Mouse (Mus musculus): ENCODE results near the gene Nmral1. TPM values are rescaled to one million over a fixed set of nuclear protein-coding genes. Genes with fewer than 3 reads are reported as not detected.

Gene Nmral1
- 3.7 to 12.2 TPM (median 6.1 TPM) in 3 replicates for total RNA-seq (2017)

DNA sequence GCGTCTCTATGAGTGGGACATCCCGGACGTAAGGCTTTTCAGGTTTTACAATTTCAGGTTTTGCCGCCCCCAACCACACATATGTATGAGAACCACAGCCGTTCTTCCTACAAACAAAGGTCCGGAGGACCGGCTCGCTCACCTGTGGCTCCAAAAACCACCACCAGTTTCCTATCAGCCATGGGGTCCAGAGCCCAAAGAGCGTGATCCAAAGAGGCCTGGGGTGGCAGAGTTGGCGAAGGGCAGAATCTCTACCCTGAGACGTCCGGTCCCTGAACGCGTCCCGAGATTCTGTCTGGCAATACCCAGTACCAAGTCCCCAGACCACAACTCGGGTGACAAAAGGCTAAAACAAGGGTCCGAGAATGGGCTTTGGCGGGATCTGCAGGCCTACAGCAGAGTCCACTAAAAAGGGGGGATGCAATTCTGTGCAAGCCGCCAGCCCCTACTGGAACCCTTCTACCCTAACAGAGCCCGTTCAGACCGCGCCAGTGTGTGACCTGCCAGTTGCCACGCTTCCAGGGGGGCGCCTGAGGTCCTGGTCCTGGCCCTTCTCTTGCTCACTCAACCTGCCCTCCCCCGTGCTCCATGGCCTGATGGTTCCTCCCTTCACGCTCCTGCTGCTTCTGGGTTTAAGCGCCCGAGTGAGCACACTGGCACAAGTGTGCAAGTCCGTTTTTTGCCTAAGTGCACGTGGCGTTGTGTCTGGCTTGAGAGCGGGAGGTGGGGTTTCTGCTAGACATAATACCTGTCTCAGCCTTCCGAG, at the start of gene Nmral1:
Gene Nmral1 (minus strand): TSS at position 604 of the 766 bp plus-strand sequence.
- ATAC-seq (replicated peaks; ENCODE audit: insufficient number of reproducible peaks, low FRiP score, low TSS enrichment, poor library complexity, severe bottlenecking) = peak; percentile 51

DNA sequence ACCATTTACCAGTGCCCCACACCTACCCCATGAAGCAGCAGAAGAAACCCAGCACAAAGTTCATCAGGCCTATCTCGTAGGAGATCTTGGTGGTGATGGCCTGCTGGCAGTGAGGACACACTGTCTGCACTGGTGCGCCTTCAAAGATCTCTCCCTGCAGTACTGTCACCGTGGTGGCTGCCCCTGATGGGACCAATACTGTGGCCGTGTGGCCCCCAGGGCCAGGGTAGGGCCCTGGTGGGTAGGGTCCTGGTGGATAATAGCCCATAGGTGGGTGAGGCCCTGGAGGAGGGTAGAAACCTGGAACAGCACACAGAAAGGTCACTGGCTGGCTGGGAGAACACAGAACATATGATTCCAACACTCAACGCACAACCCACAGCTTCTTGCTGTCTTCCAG, 49.6 kb upstream of the Nmral1 start:
- ATAC-seq (replicated peaks; ENCODE audit: insufficient number of reproducible peaks, low FRiP score, low TSS enrichment, poor library complexity, severe bottlenecking) = no peak

DNA sequence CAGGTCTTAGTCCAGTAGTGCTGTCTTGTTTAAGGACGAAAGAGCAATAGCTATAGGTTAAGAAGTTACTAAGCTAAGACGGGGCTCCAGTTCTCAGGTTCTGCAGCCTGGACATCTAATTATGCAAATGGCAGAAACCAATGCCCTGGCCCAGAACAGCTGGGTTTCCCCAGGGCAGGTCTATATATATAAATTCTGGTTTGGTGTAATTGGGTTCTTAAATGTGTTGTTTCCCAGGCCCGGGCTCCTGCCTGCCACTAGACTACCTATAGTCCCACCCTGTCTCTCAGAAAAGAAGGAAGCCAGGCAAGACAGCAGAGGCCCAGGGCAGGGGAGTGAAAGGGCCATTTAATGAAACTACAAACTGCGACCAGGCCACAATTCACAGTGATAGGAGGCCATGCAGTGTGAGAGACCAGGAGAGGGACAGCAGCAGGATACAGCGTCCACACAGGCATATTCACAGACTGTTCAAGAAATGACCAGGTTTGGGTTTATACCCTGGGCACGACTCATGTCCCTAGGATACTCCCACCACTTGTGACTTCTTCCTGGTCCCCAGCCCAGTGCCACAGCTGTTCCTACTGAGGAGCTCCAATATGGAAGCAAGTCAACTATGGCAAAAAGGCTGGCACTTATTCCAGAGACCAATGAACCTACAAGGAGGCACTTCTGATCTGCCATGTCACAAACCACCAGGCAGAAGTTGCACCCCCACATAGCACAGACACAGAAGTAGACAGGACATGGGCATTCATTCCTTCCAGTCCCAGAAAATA, 48.0 kb upstream of the Nmral1 start:
- ATAC-seq (replicated peaks; ENCODE audit: insufficient number of reproducible peaks, low FRiP score, low TSS enrichment, poor library complexity, severe bottlenecking) = no peak

DNA sequence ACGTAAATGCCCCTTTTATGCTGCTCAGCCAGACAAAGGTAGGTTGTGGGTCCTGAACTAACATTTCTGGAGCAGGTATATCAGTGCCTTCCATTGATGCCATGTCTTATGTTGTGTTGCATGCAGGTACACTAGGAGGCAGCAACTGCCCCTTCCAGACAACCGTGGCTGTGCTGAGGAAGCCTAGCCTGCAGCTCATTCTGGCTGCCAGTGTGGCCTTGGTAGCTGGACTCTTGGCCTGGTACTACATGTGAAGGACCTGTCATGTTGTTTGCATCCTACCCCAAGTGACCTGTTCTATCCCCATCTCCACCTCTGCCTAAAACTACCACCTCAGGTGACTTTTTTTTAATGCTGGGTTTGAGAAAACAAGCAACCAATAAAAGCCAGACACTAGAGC, 46.7 kb upstream of the Nmral1 start:
- ATAC-seq (replicated peaks; ENCODE audit: insufficient number of reproducible peaks, low FRiP score, low TSS enrichment, poor library complexity, severe bottlenecking) = no peak

DNA sequence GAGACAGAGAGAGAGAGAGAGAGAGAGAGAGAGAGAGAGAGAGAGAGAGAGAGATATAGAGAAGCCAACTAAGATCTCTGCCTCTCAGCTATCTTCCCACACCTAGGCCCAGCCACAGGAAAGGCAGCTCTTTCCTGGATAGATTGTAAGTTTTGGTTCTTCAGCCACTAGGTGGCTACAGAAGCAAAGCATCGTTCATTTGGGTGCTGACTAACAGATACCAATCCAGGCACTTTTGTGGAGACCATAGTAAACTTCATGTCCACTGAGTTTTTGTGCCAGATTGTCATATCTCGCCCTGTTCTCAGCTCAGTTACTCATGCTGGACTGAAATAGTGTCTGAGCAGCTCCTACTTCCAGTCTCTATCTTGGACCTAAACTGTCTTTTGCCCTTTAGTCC, 44.1 kb upstream of the Nmral1 start:
- ATAC-seq (replicated peaks; ENCODE audit: insufficient number of reproducible peaks, low FRiP score, low TSS enrichment, poor library complexity, severe bottlenecking) = no peak; the same call in 1 of the 2 replicates

DNA sequence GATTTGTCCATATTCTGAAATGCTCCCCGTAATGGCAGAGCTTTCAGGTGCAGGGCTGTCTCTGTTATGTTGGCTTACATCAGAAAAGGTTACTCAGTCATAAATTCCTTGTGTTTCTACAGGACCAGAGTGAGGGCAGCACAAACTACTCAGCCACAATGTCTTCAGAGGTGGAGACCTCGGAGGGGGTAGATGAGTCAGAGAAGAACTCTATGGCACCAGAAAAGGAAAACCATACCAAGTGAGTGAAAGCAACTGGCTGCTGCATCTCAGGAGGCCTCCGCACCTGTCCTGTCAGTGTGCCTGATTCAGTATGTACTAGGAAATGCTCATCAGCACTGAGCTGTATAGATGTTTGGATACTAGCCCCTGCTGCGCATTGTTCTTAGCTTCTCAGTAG, 43.3 kb upstream of the Nmral1 start:
- ATAC-seq (replicated peaks; ENCODE audit: insufficient number of reproducible peaks, low FRiP score, low TSS enrichment, poor library complexity, severe bottlenecking) = no peak

DNA sequence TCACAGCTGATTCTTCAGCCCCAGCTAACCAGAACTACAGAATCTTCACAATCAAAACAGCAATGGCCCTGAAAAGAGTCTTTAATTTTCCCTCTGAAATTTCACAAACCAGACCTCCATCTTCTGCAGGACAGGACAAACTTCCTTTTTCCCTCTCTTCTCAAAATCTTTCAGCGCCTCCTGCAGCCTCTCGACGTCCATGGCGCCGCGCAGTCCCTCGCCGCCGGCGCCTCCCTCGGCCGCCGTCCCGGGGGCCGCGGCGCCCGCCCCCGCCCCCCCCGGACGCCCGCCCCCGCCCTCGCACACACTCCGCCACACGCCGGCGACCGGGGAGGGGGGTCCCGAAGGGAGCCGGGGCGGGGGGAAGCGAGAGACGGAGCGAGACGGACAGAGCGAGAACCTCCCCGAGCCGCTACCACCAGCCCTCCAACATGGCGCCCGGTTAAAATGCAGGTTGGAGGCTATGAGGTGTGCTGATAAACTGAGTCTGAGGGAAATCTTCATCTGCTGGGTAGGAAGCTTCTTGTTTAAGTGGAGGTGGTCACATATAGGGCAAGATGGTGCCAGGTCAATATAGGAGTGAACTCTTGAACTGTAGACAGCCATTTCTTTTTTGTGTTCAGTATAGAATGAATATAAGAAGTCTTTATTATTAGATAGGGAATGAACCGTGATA, 37.6 kb upstream of the Nmral1 start:
- ATAC-seq (replicated peaks; ENCODE audit: insufficient number of reproducible peaks, low FRiP score, low TSS enrichment, poor library complexity, severe bottlenecking) = peak; percentile 63; the same call in 1 of the 2 replicates

DNA sequence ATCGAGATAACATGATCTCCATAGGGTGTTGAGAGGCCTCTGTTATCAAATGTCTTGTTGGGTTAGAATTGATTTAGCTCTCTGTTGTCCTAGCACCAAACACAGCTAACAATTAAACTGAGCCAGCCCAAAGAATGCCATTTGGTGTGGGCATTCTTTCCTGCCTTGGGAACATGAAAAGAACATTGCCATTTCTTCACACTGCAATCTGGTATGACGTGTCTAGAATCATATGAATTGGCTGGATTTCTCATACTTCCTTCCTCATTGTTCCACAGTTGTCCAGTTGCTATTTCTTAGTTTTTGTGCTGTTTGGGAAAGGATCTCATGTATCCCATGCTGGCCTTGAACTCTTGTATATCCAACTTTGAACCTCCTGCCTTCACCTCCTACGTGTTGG, 34.9 kb upstream of the Nmral1 start:
- no peak for ATAC-seq (replicated peaks; ENCODE audit: insufficient number of reproducible peaks, low FRiP score, low TSS enrichment, poor library complexity, severe bottlenecking)

DNA sequence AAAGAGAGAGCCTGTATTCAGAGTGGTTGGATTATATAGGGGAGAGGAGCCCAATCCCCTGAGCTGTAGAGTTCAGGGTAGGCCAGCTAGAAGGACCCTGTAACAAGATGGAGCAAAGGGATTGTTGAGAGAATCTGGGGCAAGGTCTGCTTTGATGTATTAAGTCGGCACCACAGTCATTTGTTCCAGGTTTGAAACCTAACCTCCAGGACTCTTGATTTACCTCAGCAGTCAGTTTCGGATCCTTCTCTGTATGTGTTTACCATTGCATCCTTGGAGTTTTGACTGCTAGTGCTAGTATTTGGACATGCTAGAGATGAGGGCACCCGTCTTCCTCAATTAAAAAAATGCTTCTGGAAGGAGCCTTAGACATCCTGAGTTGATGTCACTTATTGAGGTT, 33.0 kb upstream of the Nmral1 start:
- ATAC-seq (replicated peaks; ENCODE audit: insufficient number of reproducible peaks, low FRiP score, low TSS enrichment, poor library complexity, severe bottlenecking) = no peak

DNA sequence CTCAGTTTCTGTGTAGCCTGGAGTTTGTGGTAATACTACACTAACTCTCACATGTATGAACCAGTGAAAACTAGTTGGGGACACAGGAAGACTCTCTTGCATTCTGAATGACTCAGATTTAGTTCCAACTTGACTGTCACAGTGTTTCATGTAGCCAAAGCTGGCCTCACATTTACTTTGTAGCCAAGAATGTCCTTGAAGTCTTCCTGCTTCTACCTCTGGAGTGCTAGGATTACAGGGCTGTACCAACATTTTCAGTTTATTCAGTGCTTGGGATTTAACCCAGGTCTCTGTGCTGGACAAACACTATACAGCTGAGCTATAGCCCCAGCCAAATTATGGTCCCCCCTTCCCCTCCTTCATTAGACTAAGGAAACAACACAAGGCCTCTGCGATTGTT, 23.0 kb upstream of the Nmral1 start:
- no peak for ATAC-seq (replicated peaks; ENCODE audit: insufficient number of reproducible peaks, low FRiP score, low TSS enrichment, poor library complexity, severe bottlenecking)

DNA sequence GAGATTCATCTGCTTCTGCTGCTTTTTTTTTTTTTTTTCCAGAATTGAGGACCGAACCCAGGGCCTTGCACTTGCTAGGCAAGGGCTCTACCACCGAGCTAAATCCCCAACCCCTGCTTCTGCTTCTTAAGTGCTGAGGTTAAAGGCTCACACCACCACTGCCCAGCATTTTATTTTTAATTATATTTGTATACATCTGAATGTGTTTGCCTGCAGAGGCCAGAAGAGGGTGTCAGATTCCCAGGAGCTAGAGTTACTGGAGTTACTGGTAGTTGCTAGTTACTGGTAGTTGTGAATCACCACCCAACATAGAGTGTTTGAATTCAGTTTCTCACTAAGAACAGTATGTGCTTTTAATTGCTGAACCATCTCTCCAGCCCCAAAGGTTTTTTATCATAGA, 20.8 kb upstream of the Nmral1 start:
- ATAC-seq (replicated peaks; ENCODE audit: insufficient number of reproducible peaks, low FRiP score, low TSS enrichment, poor library complexity, severe bottlenecking) = no peak

DNA sequence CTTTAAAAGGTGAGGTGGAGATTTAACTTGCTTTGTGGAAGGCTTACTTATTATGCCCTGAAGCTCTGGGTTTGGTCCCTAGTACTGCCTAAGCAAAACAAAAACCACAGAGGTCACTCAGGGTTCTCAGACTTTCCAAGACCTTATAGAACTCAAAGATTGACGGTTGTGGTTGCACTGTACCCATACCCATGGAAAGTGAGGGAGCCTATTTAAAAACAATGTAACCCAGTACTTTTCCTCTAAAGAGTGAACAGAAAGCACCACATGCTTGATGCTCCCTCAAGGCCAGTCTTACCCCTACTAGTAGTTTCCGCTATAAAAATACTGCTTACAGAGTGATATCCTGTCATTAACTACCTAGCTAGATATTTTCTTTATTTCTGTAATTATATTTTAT, 17.1 kb upstream of the Nmral1 start:
- no peak for ATAC-seq (replicated peaks; ENCODE audit: insufficient number of reproducible peaks, low FRiP score, low TSS enrichment, poor library complexity, severe bottlenecking)

DNA sequence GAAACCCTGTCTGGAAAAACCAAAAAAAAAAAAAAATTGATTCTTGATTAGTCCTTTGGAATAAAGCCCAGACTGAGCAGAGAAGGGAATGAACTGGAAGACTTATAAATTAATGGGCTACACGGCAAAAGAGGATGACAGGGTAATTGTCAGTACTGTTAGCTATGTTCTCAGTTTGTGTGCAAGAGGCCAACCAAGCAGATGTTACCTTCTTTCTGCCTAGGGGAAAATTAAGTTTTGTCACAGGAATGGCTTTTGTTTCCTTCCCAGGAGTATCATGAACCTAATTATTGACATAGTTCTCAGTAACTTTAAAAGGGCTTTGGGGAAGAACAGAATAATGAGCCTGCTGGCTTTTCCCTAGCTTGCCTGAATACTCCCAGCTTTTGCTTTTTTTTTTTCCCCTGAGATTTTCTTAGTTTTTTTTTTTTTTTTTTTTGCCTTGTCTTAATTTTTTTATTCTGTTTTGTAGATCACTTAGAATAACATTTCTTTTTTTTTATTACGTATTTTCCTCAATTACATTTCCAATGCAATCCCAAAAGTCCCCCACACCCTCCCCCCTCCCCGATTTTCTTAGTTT, 11.7 kb upstream of the Nmral1 start:
- no peak for ATAC-seq (replicated peaks; ENCODE audit: insufficient number of reproducible peaks, low FRiP score, low TSS enrichment, poor library complexity, severe bottlenecking)

DNA sequence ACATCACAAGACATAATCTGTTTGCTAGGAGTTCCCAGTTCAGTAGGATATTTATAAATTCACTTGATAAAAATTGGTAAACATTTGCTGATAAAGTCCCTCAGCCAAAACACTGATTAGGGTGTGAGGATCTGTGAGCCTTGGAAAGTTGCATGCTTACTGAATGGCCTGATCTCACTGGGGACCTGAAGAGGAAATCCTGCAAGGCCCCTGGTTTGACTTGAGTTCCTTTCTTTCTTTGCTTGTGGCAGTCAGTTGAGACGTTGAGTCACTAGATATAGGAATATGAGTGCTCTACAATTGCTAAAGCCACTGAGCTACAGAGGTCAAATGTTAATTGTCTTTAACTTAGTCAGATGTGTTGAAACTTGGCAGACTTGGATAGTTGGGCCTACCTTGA, 8.8 kb upstream of the Nmral1 start:
- no peak for ATAC-seq (replicated peaks; ENCODE audit: insufficient number of reproducible peaks, low FRiP score, low TSS enrichment, poor library complexity, severe bottlenecking)

DNA sequence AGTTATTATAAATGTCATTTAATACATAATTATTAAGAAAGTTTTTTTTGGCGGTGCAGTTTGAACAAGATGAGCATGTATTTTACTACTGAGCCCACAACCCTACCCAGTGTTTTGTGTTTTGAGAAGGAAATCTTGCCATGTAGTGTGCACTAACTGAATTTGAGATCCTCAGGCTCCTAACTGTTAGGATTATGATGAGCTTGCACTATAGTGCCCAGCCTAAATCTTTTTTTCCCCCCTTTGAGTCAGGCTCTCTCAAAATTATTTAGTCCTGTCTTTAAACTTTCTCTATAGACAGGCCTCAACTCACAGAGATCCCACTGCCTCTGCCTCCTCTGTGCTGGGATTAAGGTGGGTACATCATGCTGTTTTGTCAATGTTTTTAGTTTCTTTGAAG, 8.4 kb upstream of the Nmral1 start:
- no peak for ATAC-seq (replicated peaks; ENCODE audit: insufficient number of reproducible peaks, low FRiP score, low TSS enrichment, poor library complexity, severe bottlenecking)

DNA sequence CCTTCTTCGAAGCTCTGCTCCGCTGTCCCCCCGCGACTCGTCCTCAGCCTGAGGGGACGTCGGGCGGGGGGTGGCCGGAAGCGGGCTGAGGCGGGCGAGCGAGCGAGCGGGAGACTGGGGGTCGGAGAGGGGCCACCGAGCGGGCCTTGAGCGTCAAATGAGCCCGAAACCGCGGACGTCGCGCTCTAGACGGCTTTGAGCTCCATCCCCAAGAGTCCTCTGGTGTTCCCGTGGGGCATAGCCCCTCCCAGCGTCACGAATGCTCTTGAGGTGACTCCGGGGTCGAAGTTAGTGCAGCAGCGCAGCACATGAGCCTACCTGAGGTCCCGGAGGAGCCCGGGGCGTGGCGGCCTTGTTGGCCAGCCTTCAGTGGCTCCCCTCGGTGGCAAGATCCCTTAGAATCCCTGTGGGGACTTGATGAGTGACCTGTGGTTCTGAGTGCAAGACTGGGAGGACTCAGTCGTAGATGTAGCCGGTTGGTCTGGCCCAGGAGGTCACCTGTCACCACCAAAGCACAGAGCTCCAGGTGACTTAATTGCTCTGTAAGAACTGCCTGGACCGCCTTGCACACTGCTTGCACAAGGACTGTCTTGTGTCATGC, 7.5 kb upstream of the Nmral1 start:
- ATAC-seq (replicated peaks; ENCODE audit: insufficient number of reproducible peaks, low FRiP score, low TSS enrichment, poor library complexity, severe bottlenecking) = no peak

DNA sequence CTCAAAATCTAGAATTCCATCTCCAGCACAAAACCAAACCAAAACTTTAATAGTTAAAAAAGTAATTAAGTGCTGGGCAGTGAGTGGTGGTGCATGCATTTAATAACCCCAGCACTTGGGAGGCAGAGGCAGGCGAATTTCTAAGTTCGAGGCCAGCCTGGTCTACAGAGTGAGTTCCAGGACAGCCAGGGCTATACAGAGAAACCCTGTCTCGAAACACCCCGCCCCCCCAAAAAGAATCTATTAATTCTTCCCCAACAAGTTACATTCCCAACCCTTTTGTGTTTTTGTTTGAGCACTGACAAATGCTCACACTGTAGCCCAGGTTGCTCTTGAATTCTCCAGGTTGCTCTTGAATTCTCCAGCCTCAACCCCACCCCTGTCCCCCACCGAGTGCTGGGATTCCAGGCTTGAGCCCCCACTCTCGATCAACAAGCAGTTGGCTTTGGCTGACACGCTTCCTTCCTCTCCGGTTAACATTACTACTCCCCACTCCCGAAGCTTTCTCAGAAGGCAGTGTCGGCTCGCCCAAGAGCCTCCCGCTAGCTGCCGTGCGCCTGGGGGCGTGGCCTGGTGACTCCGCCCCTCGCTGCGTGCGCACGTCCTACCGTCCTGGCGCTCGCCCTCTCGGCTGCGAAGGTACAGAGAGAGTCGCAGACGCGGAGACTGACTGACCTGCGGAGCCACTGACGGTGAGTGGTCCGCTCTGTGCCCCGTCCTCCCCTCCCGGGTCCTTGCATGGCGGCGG, 6.8 kb upstream of the Nmral1 start, which contains the start of gene Hmox2:
Gene Hmox2 (plus strand): TSS at position 582 of the 748 bp plus-strand sequence.
- peak; percentile 78 for ATAC-seq (replicated peaks; ENCODE audit: insufficient number of reproducible peaks, low FRiP score, low TSS enrichment, poor library complexity, severe bottlenecking)

DNA sequence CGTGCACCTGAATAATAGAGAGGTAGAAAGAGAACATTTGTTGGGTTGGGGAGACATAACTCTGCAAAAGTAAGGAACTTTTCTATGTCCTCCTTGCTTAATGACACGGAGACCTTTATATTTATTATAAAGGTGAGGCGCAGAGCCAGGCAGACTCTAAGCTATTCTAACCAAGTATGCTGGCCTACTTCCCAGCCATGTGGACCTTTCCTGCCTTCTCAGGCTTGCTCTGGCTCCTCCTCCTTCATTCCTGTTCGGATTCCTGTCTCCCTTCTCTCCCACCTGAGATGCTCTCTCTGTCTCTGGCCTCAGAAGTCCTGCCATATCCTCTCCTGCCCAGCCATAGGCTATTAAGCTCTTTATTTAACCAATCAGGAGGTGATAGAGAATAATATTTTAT, 6.1 kb upstream of the Nmral1 start:
- no peak for ATAC-seq (replicated peaks; ENCODE audit: insufficient number of reproducible peaks, low FRiP score, low TSS enrichment, poor library complexity, severe bottlenecking)

All from monocyte, adult 5-6 weeks (primary cell).